Mouse (Mus musculus) cerebellum, postnatal 14 days (tissue): Measurements from ENCODE around the gene Rpusd4.

Source experiments
- DNase-seq, 2 experiments: peaks; one replicate each; pipeline ENCODE4 v3.0.0; 2021; ENCODE audit warnings: mixed read lengths in 2 of 2

Gene Rpusd4

GRCm38 (mm10) chr9:35267146-35267975 is at the start of gene Rpusd4, which contains the start of gene Fam118b:
Gene Rpusd4 (plus strand): TSS chr9:35267865.
Gene Fam118b (minus strand): TSS chr9:35267805.
- peak; percentile 95 to 96 for DNase-seq

DNA sequence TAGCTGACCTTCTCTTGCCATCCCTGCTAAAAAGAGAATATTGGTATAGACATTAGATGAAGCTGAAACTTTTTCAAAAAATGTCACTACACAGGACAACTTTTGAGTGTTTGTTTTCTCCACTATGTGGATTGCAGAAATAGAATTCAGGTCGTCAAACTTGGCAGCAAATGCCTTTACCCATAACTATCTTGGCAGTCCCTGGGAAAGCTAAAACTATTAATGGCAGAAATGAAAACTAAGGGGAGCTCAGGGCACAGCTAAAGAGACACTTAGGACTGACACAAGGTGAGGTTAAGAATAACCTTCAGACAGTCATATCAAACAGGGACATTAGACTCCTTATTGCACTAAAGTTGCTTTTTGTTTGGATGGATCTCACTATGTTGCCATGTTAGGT is 49.7 kb upstream of the Rpusd4 start:
- no peak for DNase-seq

DNA sequence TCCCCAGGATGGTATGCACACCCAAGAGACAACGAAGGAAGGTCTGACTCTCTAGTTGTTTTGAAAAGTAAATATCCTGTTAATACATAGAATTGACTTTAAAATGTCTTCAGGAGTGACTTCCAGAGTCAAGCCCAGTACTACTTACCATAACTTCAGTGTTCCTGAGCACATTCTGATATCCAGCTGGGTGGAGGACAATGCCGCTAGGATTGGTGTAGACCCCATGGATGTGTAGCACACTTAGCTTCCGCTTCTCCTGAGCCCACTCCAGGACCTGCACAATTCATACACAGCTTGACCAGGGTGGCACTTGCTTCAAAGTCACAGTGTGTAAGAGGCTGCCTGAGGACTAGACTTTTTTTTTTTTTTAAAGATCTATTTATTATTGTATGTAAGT is 44.2 kb upstream of the Rpusd4 start:
- DNase-seq: no peak

DNA sequence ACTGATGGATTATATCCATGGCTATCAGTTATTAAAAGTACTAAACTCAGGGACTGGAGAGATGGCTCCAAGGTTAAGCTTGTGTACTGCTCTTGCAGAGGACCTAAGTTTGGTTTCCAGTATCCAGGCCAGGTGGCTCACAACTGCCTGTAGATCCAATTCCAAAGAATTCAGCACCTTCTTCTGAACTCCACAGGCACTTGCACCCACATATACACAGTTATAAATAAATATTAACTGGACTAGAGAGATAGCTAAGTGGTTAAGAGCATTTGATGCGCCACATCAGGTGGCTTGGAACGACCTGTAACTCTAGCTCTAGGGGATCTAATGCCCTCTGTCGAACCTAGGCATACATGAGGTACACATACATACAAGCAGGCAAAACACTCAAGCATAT is 39.0 kb upstream of the Rpusd4 start:
- DNase-seq: no peak

GRCm38 (mm10) chr9:35235996-35236395 is 31.7 kb upstream of the Rpusd4 start:
- DNase-seq: no peak

DNA sequence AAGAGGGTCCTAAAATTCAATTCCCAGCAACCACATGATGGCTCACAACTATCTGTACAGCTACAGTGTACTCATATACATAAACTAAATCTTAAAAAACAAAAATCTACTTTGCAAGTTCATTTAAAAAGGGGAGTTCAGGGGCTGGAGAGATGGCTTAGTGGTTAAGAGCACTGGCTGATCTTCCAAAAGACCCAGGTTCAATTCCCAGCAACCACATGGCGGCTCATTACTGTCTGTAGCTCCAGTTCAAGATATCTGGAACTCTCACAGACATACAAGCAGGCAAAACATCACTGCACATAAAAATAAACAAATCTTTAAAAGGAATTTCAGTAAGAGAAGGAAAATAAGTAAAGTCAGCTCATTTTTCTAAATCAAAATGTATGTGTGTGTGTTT is 29.3 kb upstream of the Rpusd4 start:
- DNase-seq: no peak

DNA sequence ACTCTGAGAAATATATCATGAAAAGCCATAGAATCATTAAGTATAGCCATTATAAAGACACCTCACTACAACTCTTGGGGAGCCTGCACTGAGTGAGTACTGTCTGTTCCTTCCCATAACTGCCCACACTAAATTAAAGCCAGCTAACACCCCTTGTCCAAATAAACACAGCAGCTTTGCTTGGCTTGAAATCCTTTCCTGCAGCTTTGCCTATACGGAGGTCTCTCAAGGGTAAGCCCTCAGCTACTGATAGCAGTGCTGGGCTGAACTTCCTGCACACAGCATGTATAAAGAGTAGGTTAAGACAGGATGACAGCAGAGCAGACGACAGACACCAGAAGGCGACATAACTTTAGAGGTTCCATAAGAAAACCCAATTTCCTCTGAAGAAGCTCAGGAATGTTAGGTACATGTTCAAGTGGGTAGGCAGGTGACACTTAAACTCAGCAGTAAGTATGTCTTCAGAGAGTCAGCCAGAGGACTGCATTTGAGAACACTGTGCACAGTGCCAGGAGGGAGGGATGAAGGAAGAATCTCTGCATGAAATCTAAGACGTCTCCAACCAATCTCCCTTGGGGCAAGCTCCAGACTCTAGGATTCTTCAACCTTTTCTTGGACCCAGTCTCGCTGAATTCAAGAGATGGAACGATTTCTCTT is 28.6 kb upstream of the Rpusd4 start:
- no peak for DNase-seq

DNA sequence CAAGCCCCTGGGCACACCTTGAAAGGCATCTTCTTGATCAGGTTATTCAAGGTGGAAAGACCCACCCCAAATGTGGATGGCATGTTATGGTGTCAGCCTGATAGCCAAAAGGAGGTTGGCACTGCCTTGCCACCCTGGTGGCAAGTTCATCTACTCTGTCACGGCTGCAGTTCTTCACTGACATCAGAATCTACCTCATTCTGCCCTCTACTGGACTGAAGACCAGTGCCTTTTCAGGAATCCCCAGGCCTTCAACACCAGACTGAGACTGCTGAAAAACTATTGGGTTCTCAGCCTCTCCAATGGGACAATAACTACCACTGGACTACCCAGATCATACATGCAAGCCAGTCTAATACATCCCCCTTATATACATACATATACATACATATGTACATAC is 27.9 kb upstream of the Rpusd4 start:
- no peak for DNase-seq

DNA sequence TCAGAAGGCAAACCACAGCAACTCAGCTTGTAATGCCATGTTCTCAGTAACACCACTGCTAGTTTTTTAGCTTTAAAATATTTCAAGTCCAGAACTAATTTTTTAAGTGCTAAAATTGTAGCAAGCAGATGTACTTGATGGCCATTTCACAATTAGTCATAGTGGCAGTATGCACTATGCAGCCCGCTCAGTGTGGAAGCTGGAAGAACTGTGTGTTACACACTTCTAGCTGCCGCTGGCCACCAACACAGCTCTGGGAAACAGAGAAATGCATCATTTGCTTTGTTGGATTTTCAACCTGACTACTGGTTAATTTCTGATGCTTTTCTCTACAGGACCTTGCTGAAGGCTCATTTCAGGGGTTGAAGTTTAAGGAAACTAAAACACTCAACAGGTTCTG is 20.3 kb upstream of the Rpusd4 start:
- DNase-seq: no peak

DNA sequence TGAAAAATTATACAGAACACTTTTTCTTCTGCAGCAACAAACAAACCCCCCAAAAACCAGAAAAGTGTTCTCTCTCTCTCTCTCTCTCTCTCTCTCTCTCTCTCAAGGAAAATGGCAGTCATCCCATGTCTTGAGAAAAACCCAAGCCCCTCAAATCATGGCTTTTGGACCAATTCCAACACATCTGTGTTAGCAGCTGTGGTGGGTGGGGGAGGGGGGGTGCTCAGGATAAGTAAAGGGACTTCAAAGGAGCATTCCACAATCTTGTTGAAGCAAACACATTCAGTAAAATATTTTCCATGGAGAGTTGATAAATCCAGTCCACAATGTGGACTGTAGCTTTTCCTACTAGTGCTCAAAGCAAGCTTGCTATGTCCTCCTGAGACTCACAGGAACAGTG is 18.2 kb upstream of the Rpusd4 start:
- no peak for DNase-seq

- no peak for DNase-seq
These were observed 10.3 kb upstream of the Rpusd4 start for GRCm38 (mm10) chr9:35257365-35257764.

DNA sequence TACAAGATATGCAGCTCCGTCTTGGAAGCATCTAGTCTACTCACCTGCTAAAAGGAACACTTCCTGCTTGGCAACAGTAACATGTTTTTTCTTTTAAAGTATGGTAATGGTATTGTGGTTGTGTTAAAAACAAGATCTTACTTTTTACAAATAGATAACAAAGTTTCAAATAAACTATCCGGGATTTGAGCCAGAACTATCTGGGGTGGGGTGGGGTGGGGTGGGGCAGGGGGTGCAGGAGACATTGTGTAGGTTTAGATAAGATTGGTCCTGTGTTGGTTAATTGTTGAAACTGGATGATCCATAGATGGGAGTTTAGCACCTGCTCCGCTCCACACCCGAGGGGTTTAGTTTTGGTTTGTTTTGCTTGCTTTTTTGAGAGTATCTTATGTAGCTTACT is 5.2 kb upstream of the Rpusd4 start:
- no peak for DNase-seq

DNA sequence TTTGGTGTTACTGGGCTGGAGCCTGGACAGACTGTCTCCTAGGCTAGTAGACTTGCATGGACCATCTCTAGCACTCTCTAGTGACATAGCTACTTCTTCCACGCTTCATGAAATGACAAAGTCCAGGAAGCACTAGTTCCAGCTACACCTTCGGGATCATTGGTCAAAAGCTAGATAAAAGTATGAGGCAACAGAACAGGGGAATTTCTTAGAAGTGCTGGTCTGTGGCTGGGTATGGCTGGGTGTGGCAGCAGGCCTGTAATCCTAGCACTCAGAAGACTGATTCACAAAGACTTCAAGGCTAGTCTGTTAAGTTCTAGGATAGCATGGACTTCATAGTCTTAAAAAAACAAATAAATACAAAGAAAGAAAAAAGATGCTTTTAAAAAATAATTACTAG is 4.2 kb upstream of the Rpusd4 start:
- no peak for DNase-seq

DNA sequence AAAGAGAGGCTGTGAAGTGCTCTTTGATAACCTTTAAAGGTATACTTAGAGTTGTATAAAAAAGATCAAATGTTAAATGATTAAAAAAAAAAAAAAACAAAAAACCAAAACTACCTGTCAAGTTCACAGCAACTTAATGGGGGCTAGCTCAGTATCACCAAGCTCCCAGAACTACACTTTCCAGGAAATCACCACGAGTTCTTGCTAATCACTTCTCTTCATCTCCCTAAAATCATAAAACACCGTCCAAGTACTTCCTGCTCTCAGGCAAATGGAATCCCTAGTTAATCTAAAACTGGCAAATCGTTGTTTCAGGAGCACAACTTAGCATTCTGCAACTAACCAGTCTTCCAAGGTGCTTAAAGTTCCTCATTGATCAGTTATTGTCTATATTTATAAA is 3.2 kb upstream of the Rpusd4 start:
- no peak for DNase-seq

GRCm38 (mm10) chr9:35267976-35268715 is 481 bp downstream of the Rpusd4 start:
- no peak for DNase-seq

DNA sequence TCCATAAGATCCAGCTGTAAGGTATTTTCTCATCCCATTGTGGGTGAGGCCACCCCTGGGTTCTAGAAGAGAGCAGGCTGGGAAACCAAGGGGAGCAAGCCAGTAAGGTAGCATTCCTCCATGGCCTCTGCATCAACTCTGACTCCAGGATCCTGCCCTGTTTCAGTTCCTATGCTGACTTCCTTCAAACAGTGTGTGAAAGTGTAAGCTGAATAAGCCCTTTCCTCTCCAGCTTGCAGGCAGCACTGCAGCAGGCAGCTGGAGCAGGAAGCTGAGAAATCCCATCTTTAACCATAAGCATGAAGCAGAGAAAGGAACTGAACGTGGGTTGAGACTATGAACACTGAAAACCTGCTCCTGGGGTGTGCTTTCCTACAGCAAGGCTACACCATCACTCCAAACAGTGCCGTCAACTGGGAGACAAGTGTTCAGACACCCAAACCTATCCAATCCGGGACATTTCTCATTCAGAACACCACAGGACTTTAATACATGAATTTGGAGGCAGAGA is 10.2 kb downstream of the Rpusd4 start:
- no peak for DNase-seq

DNA sequence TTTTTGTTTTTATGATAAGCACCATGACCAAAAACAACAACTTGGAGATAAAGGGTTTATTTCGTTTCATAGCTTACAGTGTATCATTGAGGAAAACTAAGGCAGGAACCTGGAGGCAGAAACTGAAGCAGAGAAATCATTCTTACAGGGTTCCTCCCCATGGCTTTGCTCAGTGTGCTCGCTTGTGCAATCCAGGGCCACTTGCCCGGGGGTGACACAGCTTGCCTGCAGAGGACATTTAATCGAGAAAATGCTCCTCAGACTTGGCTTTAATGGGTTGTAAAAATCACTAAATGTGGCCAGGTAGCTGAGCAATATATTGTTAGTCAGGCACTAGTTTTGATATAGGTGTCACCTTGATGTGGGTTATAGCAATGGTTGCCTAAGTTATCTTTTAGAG is 10.8 kb downstream of the Rpusd4 start:
- DNase-seq: no peak

- peak; percentile 76 to 82 for DNase-seq
These were observed 14.6 kb downstream of the Rpusd4 start for GRCm38 (mm10) chr9:35282006-35282850.

GRCm38 (mm10) chr9:35282851-35283200 is 15.2 kb downstream of the Rpusd4 start:
- DNase-seq: no peak

DNA sequence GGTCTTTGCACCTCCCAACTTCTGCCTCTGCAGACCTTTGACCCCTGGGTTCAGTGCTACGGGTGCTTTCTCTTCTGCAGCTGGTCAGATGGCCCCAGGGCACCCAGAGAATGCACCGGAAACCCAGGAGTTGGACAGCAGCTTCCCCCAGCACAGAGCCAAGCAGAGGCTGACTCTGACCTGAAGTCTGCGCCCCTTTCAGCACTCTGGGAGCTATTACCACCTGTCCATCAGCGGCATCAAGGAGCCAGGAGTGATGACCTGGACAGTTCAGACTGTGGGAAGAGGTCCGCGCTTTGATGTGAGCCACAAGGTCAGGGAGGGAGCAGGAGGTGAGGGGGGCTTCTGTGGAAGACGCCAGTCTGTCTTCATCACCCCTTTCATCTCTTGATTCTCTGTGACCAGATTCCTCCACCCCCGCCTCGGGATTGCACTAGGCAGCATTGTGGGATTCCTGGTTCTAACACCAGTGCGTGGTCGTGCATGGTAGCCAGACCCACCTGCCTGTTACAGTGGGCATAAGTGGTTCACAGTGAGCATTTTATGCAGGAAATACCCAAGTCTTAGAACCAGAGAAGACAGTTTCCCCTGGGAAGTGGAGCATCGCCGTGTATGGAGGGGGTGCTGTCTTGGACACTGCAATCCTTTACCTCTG is 15.9 kb downstream of the Rpusd4 start:
- no peak for DNase-seq

GRCm38 (mm10) chr9:35284351-35284750 is 16.7 kb downstream of the Rpusd4 start:
- no peak for DNase-seq

DNA sequence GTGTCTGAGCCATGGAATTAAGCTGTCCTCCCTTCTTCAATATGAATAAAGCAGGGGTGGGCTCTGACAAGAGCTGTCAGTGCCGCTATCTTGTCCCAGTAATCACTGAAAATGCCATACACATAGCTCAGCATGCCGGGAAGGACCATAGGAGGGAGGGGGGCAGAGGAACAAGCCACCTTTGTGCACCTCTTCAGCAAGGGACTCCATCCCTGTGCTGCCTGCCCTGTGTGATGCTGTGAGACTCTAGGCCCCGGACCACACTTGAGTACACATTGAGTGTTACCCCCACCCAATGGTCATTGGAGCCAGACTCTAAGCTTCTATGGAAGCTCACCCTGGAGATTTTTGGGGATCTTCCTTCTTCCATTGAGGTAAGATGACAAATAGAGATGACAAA is 18.7 kb downstream of the Rpusd4 start:
- DNase-seq: no peak
